Mouse (Mus musculus): Measurements from ENCODE around the gene Gm12355.

Gm12355 gene

GRCm38 (mm10) chr11:98580301-98581121 is 45.0 kb downstream of the Gm12355 start:
- no peak for DNase-seq

GRCm38 (mm10) chr11:98577776-98578175 is 47.7 kb downstream of the Gm12355 start:
- no peak for DNase-seq
